Mouse (Mus musculus) liver, adult 2 months (tissue): ENCODE measurements at regions not wholly inside any gene's neighbourhood (a gene's known extent, or its start where the extent isn't known, plus 50 kb on each side); places are given as distances from the start of the nearest gene placed in this dataset.

ENCODE experiments used
- DNase-seq: peaks from one replicate; pipeline ENCODE4 v3.0.0-alpha.2; 2011; ENCODE audit warnings: low read depth, low spot score; ENCODE audit errors: extremely low read depth
- H3K27ac ChIP-seq: fragments of 200-500 bp; replicated peaks from 2 replicates; pipeline ENCODE4 v1.5.1; 2012; ENCODE audit warnings: low read depth, mild to moderate bottlenecking, control low read depth, inconsistent platforms, low read length; ENCODE audit not compliant: insufficient read depth
- H3K27me3 ChIP-seq: fragments of 200-500 bp; 2 replicates; pipeline ENCODE4 v1.6.1; 2012; ENCODE audit warnings: mild to moderate bottlenecking, moderate library complexity, low read length, inconsistent platforms; ENCODE audit not compliant: control insufficient read depth, insufficient read depth
- H3K36me3 ChIP-seq: fragments of 200-500 bp; 2 replicates; pipeline ENCODE4 v1.6.1; 2012; ENCODE audit warnings: low read length, inconsistent platforms; ENCODE audit not compliant: control insufficient read depth, insufficient read depth
- H3K4me1 ChIP-seq: fragments of 200-500 bp; 2 replicates; pipeline ENCODE4 v1.6.1; 2011; ENCODE audit warnings: low read length; ENCODE audit not compliant: control insufficient read depth, insufficient read depth
- H3K4me3 ChIP-seq: fragments of 200-500 bp; 2 replicates; pipeline ENCODE4 v1.5.1; 2011; ENCODE audit warnings: low read depth, mild to moderate bottlenecking, control low read depth, low read length, moderate library complexity; ENCODE audit not compliant: insufficient read depth
- H3K79me2 ChIP-seq: fragments of 200-500 bp; 2 replicates; pipeline ENCODE4 v1.6.1; 2012; ENCODE audit warnings: inconsistent platforms, mild to moderate bottlenecking, low read length, moderate library complexity; ENCODE audit not compliant: control insufficient read depth, insufficient read depth
- H3K9ac ChIP-seq: fragments of 200-500 bp; 2 replicates; pipeline ENCODE4 v1.6.1; 2012; ENCODE audit warnings: low read depth, mild to moderate bottlenecking, control low read depth, inconsistent platforms, low read length
- CTCF ChIP-seq: fragments of 200-500 bp; IDR thresholded peaks from 2 replicates; pipeline ENCODE4 v1.5.1; 2011; ENCODE audit warnings: low read depth, low read length, control low read depth
- POLR2A ChIP-seq: fragments of 200-500 bp; IDR thresholded peaks from 2 replicates; pipeline ENCODE4 v1.6.1; 2011; ENCODE audit warnings: low read length, control low read depth; ENCODE audit not compliant: insufficient read depth; ENCODE audit errors: extremely low read depth
- WGBS: fragments of 180-500 bp; shearing (Covaris S2); methylation state at CpG from one replicate; pipeline ENCODE4 v1.1.7; 2018; 5-methylcytosine and 5-hydroxymethylcytosine counted together

DNA sequence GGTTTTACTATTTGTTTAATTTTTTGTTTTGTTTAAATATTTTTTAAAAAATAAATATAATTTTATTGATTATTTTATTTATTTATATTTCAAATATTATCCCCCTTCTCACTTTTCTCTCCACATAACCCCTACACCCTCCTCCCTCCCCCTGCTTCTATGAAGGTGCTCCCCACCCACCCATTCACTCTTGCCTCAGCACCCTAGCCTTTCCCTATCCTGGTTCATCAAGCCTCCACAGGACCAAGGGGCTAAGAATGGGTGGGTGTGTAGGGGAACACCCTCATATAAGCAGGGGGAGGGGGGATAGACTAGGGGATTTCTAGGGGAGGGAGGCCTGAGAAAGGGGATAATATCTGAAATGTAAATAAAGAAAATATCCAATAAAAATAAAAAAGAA is 313.7 kb upstream of the Gm21293 start:
- TF ChIP-seq CTCF, result no peak
- TF ChIP-seq POLR2A, result no peak
- Histone ChIP-seq H3K27me3 (no peaks in the 10 kb centered on the region), H3K79me2 (no peaks in the 10 kb centered on the region), H3K9ac (no peak overlapping the region), H3K27ac (no peak overlapping the region), H3K36me3 (no peaks in the 10 kb centered on the region), H3K4me1 (no peaks in the 10 kb centered on the region), H3K4me3 (no peak overlapping the region)
- DNase-seq, result no peak

DNA sequence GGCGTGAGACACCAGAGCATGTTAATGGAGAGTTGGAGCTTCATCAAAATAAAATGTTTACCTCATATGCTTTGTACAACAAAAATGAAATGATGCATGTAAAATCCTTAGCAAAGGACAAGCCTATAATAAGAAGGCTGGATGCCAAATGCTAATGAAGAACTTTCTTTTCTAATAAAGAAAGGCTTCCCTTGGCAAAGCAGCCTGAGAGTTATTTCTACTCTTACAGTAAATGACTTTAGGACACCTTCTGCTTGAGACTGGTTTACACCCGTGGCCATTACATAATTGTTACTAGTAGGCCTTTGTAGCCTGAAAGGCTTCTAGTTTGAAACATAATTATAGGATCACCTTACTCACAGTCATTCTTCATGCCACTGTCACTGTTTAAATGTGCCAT is 310.7 kb upstream of the Gm21293 start:
- no peak for TF ChIP-seq POLR2A
- no peak for TF ChIP-seq CTCF
- WGBS, result 59% methylated on average over 2 of the region's 2 CpGs
- Histone ChIP-seq H3K4me3 (no peak overlapping the region), H3K27ac (no peak overlapping the region), H3K27me3 (no peaks in the 10 kb centered on the region), H3K36me3 (no peaks in the 10 kb centered on the region), H3K9ac (no peak overlapping the region), H3K79me2 (no peaks in the 10 kb centered on the region), H3K4me1 (no peaks in the 10 kb centered on the region)
- no peak for DNase-seq

DNA sequence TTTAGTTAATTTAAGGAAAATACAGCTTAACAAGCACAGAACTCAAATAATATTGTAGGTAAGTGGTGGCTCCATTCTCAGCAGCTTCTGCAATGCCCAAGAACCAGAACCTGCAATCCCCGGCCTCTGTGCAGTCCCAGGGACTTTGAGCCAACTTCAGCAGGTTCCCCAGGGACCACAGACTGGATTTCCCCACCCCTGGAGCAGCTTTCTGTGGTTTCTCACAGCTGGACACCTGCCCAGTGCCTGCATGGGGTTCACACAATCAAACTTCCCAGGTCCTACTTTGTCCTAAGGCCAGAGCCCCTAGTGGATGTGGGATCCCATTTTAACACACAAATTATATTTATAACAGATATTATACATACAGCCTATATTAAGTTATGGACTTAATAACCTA is 287.6 kb upstream of the Gm21293 start:
- no peak for TF ChIP-seq CTCF
- no peak for TF ChIP-seq POLR2A
- Histone ChIP-seq H3K79me2 (no peaks in the 10 kb centered on the region), H3K9ac (no peak overlapping the region), H3K4me1 (no peaks in the 10 kb centered on the region), H3K4me3 (no peak overlapping the region), H3K36me3 (no peaks in the 10 kb centered on the region), H3K27ac (no peak overlapping the region), H3K27me3 (no peaks in the 10 kb centered on the region)
- WGBS, result 62% methylated on average over 1 of the region's 1 CpGs
- DNase-seq, result no peak

DNA sequence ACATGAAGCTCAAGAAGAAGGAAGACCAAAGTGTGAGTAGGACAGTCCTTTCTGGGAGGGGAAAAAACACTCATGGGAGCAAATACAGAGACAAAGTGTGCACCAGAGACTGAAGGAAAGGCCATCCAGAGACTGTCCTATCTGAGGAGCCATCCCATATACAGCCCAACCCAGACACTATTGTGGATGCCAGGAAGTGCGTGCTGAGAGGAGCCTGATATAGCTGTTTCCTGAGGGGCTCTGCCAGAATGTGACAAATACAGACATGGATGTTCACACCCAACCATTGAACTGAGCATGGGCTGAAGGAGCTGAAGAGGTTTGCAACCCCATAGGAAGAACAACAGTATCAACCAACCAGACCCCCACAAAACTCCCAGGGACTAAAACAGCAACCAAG is 281.9 kb upstream of the Gm21293 start:
- no peak for TF ChIP-seq POLR2A
- no peak for TF ChIP-seq CTCF
- Histone ChIP-seq H3K27ac (no peak overlapping the region), H3K79me2 (no peaks in the 10 kb centered on the region), H3K27me3 (no peaks in the 10 kb centered on the region), H3K9ac (no peak overlapping the region), H3K4me1 (no peaks in the 10 kb centered on the region), H3K36me3 (no peaks in the 10 kb centered on the region), H3K4me3 (no peak overlapping the region)
- 60% methylated on average over 1 of the region's 1 CpGs for WGBS
- DNase-seq, result no peak

DNA sequence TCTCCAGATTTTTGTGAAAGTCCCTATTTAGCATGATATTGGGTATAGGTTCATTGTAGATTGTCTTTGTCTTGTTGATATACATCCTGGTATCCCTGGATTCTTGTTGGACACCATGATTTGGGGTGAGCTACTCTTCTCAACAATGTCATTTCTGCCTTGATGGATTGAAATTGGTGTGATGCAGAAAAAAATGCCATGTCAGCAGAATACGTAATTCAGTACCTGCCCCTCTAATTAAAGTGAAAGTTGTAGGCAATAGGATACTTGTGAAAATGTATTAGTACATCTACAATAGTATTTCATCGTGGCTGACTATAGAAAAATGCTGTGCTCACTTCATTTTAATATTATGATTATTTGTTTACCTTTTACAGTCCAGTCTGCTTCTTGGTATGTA is 280.7 kb upstream of the Gm21293 start:
- Histone ChIP-seq H3K4me3 (no peak overlapping the region), H3K79me2 (no peaks in the 10 kb centered on the region), H3K27ac (no peak overlapping the region), H3K9ac (no peak overlapping the region), H3K27me3 (no peaks in the 10 kb centered on the region), H3K4me1 (no peaks in the 10 kb centered on the region), H3K36me3 (no peaks in the 10 kb centered on the region)
- no peak for TF ChIP-seq POLR2A
- TF ChIP-seq CTCF, result no peak
- no peak for DNase-seq
- 53% methylated on average over 2 of the region's 2 CpGs for WGBS

DNA sequence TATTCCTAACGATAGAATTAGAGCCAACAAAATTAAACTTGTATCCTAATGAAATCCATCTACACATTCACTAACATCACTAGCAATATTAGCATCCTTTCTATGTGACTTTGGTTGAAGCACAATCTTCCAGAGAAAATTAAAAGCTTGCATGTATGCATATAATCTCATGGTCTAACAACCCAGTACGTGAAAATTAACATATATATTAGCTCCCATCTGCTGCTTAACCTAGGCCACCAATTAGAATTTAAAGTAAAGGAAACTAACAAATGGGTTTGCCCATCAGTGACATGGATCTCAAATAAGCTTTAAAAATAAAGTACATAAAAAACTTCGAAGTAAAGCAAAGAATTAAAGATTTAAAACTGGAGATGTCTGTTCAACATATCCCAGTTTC is 278.9 kb upstream of the Gm21293 start:
- H3K27ac ChIP-seq, result no peak overlapping the region
- H3K27me3 ChIP-seq, result no peaks in the 10 kb centered on the region
- TF ChIP-seq CTCF, result no peak
- no peak for TF ChIP-seq POLR2A
- 67% methylated on average over 3 of the region's 3 CpGs for WGBS
- H3K9ac ChIP-seq, result no peak overlapping the region
- no peaks in the 10 kb centered on the region for H3K4me1 ChIP-seq
- H3K36me3 ChIP-seq, result no peaks in the 10 kb centered on the region
- H3K4me3 ChIP-seq, result no peak overlapping the region
- H3K79me2 ChIP-seq, result no peaks in the 10 kb centered on the region
- DNase-seq, result no peak
